Mouse (Mus musculus): ENCODE data around the gene Car6.
A peak's percentile ranks its signal among the peaks of the same experiment; 100 is the strongest.

Car6 gene

GRCm38 (mm10) chr4:150201232-150201631, at the start of gene Car6:
TSS of gene Car6 (minus strand) at chr4:150201332.
- no peak for DNase-seq

- DNase-seq = no peak
Measured at GRCm38 (mm10) chr4:150249731-150250270, 48.7 kb upstream of the Car6 start.

GRCm38 (mm10) chr4:150248917-150249316, 47.8 kb upstream of the Car6 start:
- no peak for DNase-seq

GRCm38 (mm10) chr4:150248009-150248408, 46.9 kb upstream of the Car6 start:
- peak; percentile 80 for DNase-seq

- no peak for DNase-seq
Measured at GRCm38 (mm10) chr4:150245876-150246275, 44.7 kb upstream of the Car6 start.

- DNase-seq = no peak
Measured at GRCm38 (mm10) chr4:150242745-150243144, 41.6 kb upstream of the Car6 start.

DNA sequence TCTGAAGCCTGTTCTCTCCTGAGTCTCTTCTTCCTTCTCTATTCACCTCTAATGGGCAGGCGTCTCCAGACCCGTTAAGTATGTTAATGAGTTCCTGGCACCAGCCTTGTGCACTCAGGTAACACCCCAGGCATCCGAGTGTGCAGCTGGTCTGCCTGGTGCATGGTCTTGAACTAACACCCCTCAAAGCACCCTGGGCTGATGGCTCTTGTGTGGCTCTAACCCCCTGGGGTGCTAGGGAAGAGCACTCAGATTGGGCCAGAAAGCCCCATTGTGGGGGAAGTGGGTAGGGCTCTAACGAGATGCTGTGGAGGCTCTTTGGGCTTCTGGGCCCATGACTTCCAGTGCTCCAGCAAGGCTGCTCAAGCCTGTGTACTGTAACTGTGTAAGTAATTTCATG, 40.6 kb upstream of the Car6 start:
- no peak for DNase-seq

GRCm38 (mm10) chr4:150240381-150240886, 39.3 kb upstream of the Car6 start:
- no peak for DNase-seq

GRCm38 (mm10) chr4:150239951-150240368, 38.8 kb upstream of the Car6 start:
- peak; percentile 79 for DNase-seq

GRCm38 (mm10) chr4:150239503-150239902, 38.4 kb upstream of the Car6 start:
- DNase-seq = no peak

DNA sequence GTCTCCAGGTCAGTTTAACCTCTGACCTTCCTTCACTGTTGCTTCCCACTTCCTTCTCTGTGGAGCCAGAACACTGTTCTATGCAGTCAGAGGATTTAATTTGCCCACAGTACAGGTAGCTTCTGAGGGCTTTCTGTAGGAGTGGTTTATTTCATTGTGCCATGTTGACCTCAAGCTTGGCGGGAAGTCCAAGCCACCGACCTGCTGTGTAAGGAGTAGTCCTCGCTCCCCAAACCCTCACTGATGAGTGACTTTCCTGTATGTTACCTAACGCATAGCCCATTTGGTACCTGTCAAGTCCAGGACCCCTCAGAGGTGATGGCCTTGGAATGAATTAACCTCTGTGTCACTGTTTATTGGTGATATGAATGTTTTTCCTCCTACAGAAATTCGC, 38.0 kb upstream of the Car6 start:
- no peak for DNase-seq

DNA sequence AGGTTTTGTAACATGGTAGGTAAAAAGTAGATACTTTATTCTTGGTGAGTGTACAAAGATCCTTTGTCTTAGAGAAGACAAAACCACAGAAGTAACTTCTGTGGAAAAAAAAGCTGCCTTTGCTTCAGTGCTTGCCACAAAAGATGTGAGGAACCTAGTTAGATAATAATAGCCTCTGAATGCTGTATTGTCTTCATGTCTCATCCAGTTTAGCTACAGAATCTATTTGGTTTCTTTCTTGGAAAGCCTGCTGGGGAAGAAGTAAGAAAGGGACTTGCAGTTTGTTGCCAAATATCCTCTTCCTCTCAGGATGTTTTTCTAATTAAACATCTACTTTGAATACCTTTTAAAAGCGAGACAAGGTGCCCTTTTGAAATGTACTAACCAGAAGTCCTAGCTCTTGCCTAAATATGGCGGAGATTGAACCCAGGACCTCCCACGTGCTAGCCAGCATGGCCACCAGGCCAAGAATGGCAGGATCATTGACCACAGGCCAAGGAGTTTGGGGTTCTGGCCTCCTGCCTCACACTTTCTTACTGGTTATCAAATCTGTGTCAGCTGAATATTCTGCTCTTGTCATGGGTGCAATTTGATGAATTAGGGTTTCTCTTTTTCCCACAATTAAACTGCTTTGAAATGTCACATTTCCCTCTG, 37.4 kb upstream of the Car6 start:
- no peak for DNase-seq

GRCm38 (mm10) chr4:150237636-150238361, 36.7 kb upstream of the Car6 start:
- DNase-seq = peak; percentile 61

- DNase-seq = peak; percentile 99
Measured at GRCm38 (mm10) chr4:150236521-150237481, 35.7 kb upstream of the Car6 start, which contains the start of gene Eno1. TSS of gene Eno1 (plus strand) at chr4:150236721.

DNA sequence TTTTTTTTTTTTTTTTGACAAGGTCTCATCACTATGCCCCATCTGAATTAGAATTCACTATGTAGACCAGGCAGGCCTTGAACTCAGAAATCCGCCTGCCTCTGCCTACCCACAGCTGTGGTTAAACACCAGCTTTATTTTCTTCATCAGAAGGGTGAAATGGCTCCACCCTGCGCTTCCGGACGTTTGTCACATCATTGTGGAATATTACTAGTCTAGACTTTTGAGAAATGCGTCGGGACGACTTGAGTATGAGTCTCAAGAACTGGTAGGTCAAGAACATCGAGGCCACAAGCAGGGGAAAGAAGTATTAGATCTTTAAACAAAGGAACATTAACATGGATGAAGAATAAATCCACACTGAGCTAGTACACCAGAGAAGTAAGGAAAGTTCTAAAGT, 34.9 kb upstream of the Car6 start:
- no peak for DNase-seq

- DNase-seq = no peak
Measured at GRCm38 (mm10) chr4:150235585-150235984, 34.5 kb upstream of the Car6 start.

DNA sequence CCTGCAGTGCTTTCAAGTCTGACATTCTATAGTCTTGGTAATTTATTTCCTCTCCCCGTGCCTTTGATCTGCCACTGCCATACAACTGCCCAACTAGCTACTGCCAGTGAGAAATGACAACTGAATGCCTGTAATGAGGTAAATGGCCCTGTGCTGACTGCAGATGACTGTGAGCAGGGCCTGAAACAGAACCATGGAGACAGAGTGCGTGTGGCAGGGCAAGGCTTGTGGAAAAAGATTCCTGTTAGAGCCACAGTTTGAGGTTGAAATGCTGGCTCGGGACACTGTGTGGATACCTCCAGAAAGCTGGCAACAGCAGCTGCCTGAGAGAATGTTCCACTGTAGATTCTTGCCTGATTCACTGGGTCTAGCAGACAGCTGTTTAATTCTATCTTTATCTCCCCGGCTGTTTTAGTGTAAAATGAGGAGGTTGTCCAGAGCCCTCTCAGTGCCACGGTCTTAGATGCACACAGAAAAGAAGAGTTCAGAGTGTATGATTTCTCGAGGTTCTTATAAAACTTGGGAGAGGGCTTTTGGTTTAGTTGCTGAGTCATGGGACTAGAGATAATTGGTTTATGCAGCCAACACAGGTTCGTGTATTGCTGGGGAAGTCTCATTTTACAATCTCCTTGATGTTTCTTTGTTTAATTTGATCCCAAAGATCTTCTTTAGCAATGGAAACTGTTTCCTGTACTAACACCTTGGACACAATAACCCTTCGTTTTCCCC, 33.6 kb upstream of the Car6 start:
- no peak for DNase-seq

- no peak for DNase-seq
Measured at GRCm38 (mm10) chr4:150231871-150232270, 30.7 kb upstream of the Car6 start.

DNA sequence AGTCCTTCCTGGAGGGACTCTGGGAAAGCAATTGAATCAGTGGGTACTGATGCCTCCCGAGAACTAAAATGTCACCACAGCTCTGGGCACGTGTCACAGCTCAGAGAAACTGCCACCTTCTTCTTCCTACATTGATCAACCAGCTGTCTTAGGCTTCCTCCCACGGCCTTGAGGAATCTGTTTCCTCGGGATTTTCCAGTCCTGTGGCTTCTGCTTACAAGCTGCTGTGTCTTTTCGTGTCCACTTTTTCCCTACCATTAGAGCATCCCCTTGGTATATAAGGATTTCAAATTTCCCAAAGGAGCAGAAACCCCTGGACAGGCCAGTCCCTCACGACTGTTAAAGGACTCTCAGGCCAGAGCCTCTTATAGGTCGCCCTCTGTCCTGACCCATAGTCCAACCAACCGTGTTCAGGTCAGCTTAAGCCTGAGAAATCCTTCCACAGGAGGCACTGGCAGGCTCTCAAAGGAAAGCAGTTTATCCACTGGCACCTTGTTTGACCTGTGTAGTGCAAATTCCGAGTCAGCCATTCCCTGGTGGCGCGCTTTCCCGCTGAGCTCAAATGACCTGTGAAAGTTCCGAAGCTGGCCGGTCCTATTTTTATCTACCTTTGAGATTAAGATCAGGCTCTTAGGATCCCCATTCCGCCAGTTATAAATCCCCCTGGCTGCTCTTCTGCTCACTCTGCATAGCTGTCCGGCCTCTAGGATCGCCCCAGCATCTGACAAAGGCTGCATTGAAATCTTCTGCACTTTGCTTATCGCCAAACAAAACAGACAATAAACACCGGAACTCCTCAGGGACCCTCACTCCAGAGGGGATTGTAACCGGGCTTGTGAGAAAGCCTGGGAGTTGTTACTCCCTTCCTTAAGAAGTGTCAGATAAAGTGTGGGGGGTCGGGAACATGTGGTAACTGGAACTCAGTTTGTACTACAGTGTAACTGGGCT, 29.6 kb upstream of the Car6 start:
- peak; percentile 72 for DNase-seq

DNA sequence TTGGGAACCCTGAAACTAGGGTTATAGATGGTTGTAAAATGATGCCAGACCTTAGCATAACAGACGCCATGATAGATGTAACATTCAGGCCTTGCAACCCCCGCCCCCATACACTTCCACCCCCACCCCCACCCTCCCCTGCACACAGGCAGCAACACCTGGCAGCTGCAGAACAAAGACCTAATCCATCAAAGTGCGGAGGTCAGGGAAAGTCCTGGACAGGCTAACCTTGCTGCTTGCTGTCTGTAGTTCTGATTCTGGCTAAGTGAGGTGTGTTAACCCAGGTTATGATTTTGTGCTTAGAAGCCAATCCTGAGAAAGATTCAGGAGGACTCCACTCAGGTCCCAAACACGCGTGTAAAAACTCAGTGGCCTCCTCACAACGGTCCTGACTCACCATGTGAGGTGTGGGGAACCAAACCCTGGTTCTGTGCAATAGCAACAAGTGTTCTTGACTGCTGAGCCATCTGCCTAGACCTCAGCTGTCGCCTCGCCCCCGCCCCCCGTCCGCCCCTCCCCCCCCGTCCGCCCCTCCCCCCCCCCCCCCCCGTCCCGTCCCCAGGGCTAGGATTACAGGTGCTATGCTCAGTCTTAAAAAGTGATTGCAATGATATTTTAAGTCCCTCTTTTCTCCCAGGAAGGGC, 28.7 kb upstream of the Car6 start:
- no peak for DNase-seq
